Mouse (Mus musculus) E14TG2a.4 (cell line): ENCODE measurements around the gene Cpne6.
A peak's percentile ranks its signal among the peaks of the same experiment; 100 is the strongest.

ENCODE experiments used
- H3K27me3 ChIP-seq: 2 replicates; pipeline ENCODE4 v1.6.1; 2014; ENCODE audit warnings: low read length, control low read depth; ENCODE audit not compliant: insufficient read depth
- H3K36me3 ChIP-seq: 2 replicates; pipeline ENCODE4 v1.6.1; 2014; ENCODE audit warnings: low read length, control low read depth; ENCODE audit not compliant: insufficient read depth
- H3K4me1 ChIP-seq: replicated peaks from 2 replicates; pipeline ENCODE4 v1.6.1; 2014; ENCODE audit warnings: low read depth, low read length, control low read depth
- H3K4me3 ChIP-seq: replicated peaks from 2 replicates; pipeline ENCODE4 v1.5.1; 2014; ENCODE audit warnings: mild to moderate bottlenecking, low read length
- H3K9me3 ChIP-seq: 2 replicates; pipeline ENCODE4 v1.6.1; 2014; ENCODE audit warnings: low read length, control low read depth
- CTCF ChIP-seq: conservative IDR thresholded peaks from 2 replicates; pipeline ENCODE4 v1.5.1; 2014; ENCODE audit warnings: low read length
- NANOG ChIP-seq: IDR thresholded peaks from 2 replicates; pipeline ENCODE4 v1.6.1; 2014; ENCODE audit warnings: borderline replicate concordance, low read length, mixed read lengths
- POU5F1 ChIP-seq: IDR thresholded peaks from 2 replicates; pipeline ENCODE4 v1.6.1; 2014; ENCODE audit warnings: low read length, borderline replicate concordance

Cpne6 gene

GRCm38 (mm10) chr14:55511037-55511436 is 792 bp downstream of the Cpne6 start:
- no peak overlapping the region for H3K4me3 ChIP-seq
- H3K36me3 ChIP-seq = no peaks in the 10 kb centered on the region
- peaks cover 51% of the 10 kb centered on the region for H3K27me3 ChIP-seq
- H3K9me3 ChIP-seq = peaks cover 2% of the 10 kb centered on the region
- peaks cover 36% of the 10 kb centered on the region for H3K4me1 ChIP-seq
- TF ChIP-seq POU5F1 (no peak), CTCF (no peak), NANOG (no peak)

- no peaks in the 10 kb centered on the region for H3K9me3 ChIP-seq
- TF ChIP-seq CTCF = no peak
- TF ChIP-seq NANOG = no peak
- no peak for TF ChIP-seq POU5F1
- H3K4me3 ChIP-seq = no peak overlapping the region
- peaks cover 65% of the 10 kb centered on the region for H3K27me3 ChIP-seq
- peaks cover 48% of the 10 kb centered on the region for H3K4me1 ChIP-seq
- no peaks in the 10 kb centered on the region for H3K36me3 ChIP-seq
Observed at GRCm38 (mm10) chr14:55513927-55514326, 3.7 kb downstream of the Cpne6 start.

GRCm38 (mm10) chr14:55515846-55516245 is 5.6 kb downstream of the Cpne6 start:
- Histone ChIP-seq H3K4me1 (peaks cover 40% of the 10 kb centered on the region), H3K4me3 (peak overlapping the region; percentile 26; the same call in 1 of the 2 replicates), H3K9me3 (no peaks in the 10 kb centered on the region), H3K36me3 (no peaks in the 10 kb centered on the region), H3K27me3 (peaks cover 80% of the 10 kb centered on the region)
- TF ChIP-seq POU5F1 = no peak
- TF ChIP-seq CTCF = no peak
- TF ChIP-seq NANOG = no peak

GRCm38 (mm10) chr14:55518897-55519296 is 8.7 kb downstream of the Cpne6 start:
- Histone ChIP-seq H3K4me3 (no peak overlapping the region), H3K4me1 (peaks cover 35% of the 10 kb centered on the region), H3K9me3 (no peaks in the 10 kb centered on the region), H3K27me3 (peaks cover 87% of the 10 kb centered on the region), H3K36me3 (no peaks in the 10 kb centered on the region)
- TF ChIP-seq POU5F1 (no peak), CTCF (no peak), NANOG (no peak)

- Histone ChIP-seq H3K9me3 (no peaks in the 10 kb centered on the region), H3K36me3 (no peaks in the 10 kb centered on the region), H3K4me1 (peaks cover 34% of the 10 kb centered on the region), H3K4me3 (no peak overlapping the region), H3K27me3 (peaks cover 91% of the 10 kb centered on the region)
- no peak for TF ChIP-seq CTCF
- no peak for TF ChIP-seq POU5F1
- TF ChIP-seq NANOG = no peak
Observed at GRCm38 (mm10) chr14:55519604-55520003, 9.4 kb downstream of the Cpne6 start.

- Histone ChIP-seq H3K4me1 (peaks cover 27% of the 10 kb centered on the region), H3K27me3 (peaks cover 88% of the 10 kb centered on the region), H3K4me3 (peak overlapping the region; percentile 86), H3K36me3 (no peaks in the 10 kb centered on the region), H3K9me3 (no peaks in the 10 kb centered on the region)
- no peak for TF ChIP-seq NANOG
- TF ChIP-seq POU5F1 = no peak
- TF ChIP-seq CTCF = no peak
Observed at GRCm38 (mm10) chr14:55520451-55521361, 10.5 kb downstream of the Cpne6 start.

- Histone ChIP-seq H3K4me1 (peaks cover 12% of the 10 kb centered on the region), H3K4me3 (no peak overlapping the region), H3K9me3 (no peaks in the 10 kb centered on the region), H3K36me3 (no peaks in the 10 kb centered on the region), H3K27me3 (peaks cover 63% of the 10 kb centered on the region)
- TF ChIP-seq CTCF (no peak), NANOG (no peak), POU5F1 (no peak)
Observed at GRCm38 (mm10) chr14:55524062-55524461, 13.8 kb downstream of the Cpne6 start.

- peaks cover 12% of the 10 kb centered on the region for H3K4me1 ChIP-seq
Observed at GRCm38 (mm10) chr14:55524785-55525184, 14.5 kb downstream of the Cpne6 start, which contains the start of gene Nrl. Nrl (minus strand) TSS chr14:55524981.

More at GRCm38 (mm10) chr14:55524785-55525184, 14.5 kb downstream of the Cpne6 start, which contains the start of gene Nrl:
- peaks cover 60% of the 10 kb centered on the region for H3K27me3 ChIP-seq
- no peaks in the 10 kb centered on the region for H3K36me3 ChIP-seq
- no peak for TF ChIP-seq CTCF
- TF ChIP-seq NANOG = no peak
- TF ChIP-seq POU5F1 = no peak
- H3K9me3 ChIP-seq = no peaks in the 10 kb centered on the region
- H3K4me3 ChIP-seq = no peak within 1 kb of the TSS
